Mouse (Mus musculus) ES-E14 (cell line): ENCODE measurements around the gene Ankrd49. TPM values are rescaled to one million over a fixed set of nuclear protein-coding genes. Genes with fewer than 3 reads are reported as not detected.

Experiments used
- DNase-seq: peaks from one replicate; pipeline ENCODE4 v3.0.0-alpha.2; 2013; ENCODE audit warnings: low read depth, low spot score
- H3K27ac ChIP-seq: 2 replicates; pipeline ENCODE4 v1.5.1; 2012; ENCODE audit warnings: low read depth, mild to moderate bottlenecking, low read length, moderate library complexity, mixed read lengths; ENCODE audit not compliant: poor library complexity, insufficient read depth, severe bottlenecking
- H3K36me3 ChIP-seq: 2 replicates; pipeline ENCODE4 v1.6.1; 2012; ENCODE audit warnings: mild to moderate bottlenecking, low read length, moderate library complexity, mixed read lengths; ENCODE audit not compliant: control insufficient read depth, poor library complexity, insufficient read depth, severe bottlenecking
- H3K4me1 ChIP-seq, 2 experiments: fragments of 150-350 bp in 1 of 2; sonication (generic) in 1 of 2; 2 replicates each; pipeline ENCODE4 v1.6.1; 2012; ENCODE audit warnings: low read length in 2 of 2, mild to moderate bottlenecking in 1 of 2, mixed read lengths in 1 of 2; ENCODE audit not compliant: control insufficient read depth in 2 of 2, insufficient read depth in 2 of 2, poor library complexity in 1 of 2
- H3K4me3 ChIP-seq, 2 experiments: fragments of 150-350 bp in 1 of 2; sonication (generic) in 1 of 2; 2 replicates each; pipeline ENCODE4 v1.5.1; 2012; ENCODE audit warnings: low read length in 2 of 2, low read depth in 1 of 2, mild to moderate bottlenecking in 1 of 2, mixed read lengths in 1 of 2; ENCODE audit not compliant: insufficient read depth in 1 of 2, poor library complexity in 1 of 2, severe bottlenecking in 1 of 2
- H3K9ac ChIP-seq: 2 replicates; pipeline ENCODE4 v1.6.1; 2012; ENCODE audit warnings: low read depth, mild to moderate bottlenecking, low read length, mixed read lengths; ENCODE audit not compliant: poor library complexity, insufficient read depth, severe bottlenecking
- H3K9me3 ChIP-seq: fragments of 150-350 bp; sonication (generic); 2 replicates; pipeline ENCODE4 v1.6.1; 2012; ENCODE audit warnings: low read depth, mild to moderate bottlenecking, low read length; ENCODE audit not compliant: control insufficient read depth, insufficient read depth
- CHD2 ChIP-seq: IDR thresholded peaks from 2 replicates; pipeline ENCODE4 v1.6.1; 2014; ENCODE audit warnings: mild to moderate bottlenecking, low read depth, low read length, inconsistent platforms
- HCFC1 ChIP-seq: IDR thresholded peaks from 2 replicates; pipeline ENCODE4 v1.6.1; 2012; ENCODE audit warnings: low read length, inconsistent platforms, borderline replicate concordance; ENCODE audit not compliant: insufficient read depth
- MAFK ChIP-seq: IDR thresholded peaks from 2 replicates; pipeline ENCODE4 v1.6.1; 2014; ENCODE audit warnings: mild to moderate bottlenecking, low read depth, low read length, inconsistent platforms; ENCODE audit not compliant: insufficient read depth
- ZC3H11A ChIP-seq: IDR thresholded peaks from 2 replicates; pipeline ENCODE4 v1.6.1; 2012; ENCODE audit warnings: low read depth, mild to moderate bottlenecking, inconsistent platforms, low read length, borderline replicate concordance
- ZNF384 ChIP-seq: IDR thresholded peaks from 2 replicates; pipeline ENCODE4 v1.6.1; 2012; ENCODE audit warnings: low read depth, low read length, inconsistent platforms
- in situ Hi-C, 2 experiments: fragments of 600-800 bp; cut with MboI; formaldehyde crosslinking; loops; one replicate each; pipeline ENCODE4 v1.15.1; 2025; ENCODE audit warnings: low sequenced_read_pairs in 2 of 2, inconsistent platforms in 1 of 2; ENCODE audit not compliant: unreplicated experiment in 2 of 2
- total RNA-seq: library from RNA; depleted of rRNA; stranded (reverse); fragments of 300-350 nt; gene quantifications from 2 replicates; pipeline ENCODE4 v1.2.3, GENCODE M21; 2012

The Ankrd49 gene
- total RNA-seq, 1 experiment, result 44.4 TPM

- no peak overlapping the region for H3K9ac ChIP-seq
- H3K4me3 ChIP-seq, result no peak overlapping the region
- in situ Hi-C loops, result no loop called here
- no peak for DNase-seq
- H3K27ac ChIP-seq, result no peak overlapping the region
- no peaks in the 10 kb centered on the region for H3K9me3 ChIP-seq
- H3K36me3 ChIP-seq, result no peaks in the 10 kb centered on the region
- H3K4me1 ChIP-seq, result peaks cover 0 to 7% of the 10 kb centered on the region in 2 experiments; a peak in 1 of 4 replicates
- TF ChIP-seq ZC3H11A, result no peak
- no peak for TF ChIP-seq CHD2
- TF ChIP-seq HCFC1, result no peak
- no peak for TF ChIP-seq ZNF384
- TF ChIP-seq MAFK, result no peak
Observed at GRCm38 (mm10) chr9:14753947-14754346, 30.7 kb downstream of the Ankrd49 start.

GRCm38 (mm10) chr9:14752001-14752522, 32.6 kb downstream of the Ankrd49 start, which contains the start of gene Fut4:
Gene Fut4 (minus strand): TSS chr9:14752393.
- TF ChIP-seq CHD2, result no peak
- no peak for TF ChIP-seq ZNF384
- TF ChIP-seq ZC3H11A, result no peak
- TF ChIP-seq HCFC1, result no peak
- no peak for TF ChIP-seq MAFK
- H3K9ac ChIP-seq, result peak within 1 kb of the TSS; percentile 4; the same call in 1 of the 2 replicates
- H3K4me3 ChIP-seq, result peak within 1 kb of the TSS; percentile 52 to 67
- in situ Hi-C loops, result no loop called here
- H3K4me1 ChIP-seq, result peaks cover 0 to 7% of the 10 kb centered on the region in 2 experiments; a peak in 1 of 4 replicates
- no peak within 1 kb of the TSS for H3K27ac ChIP-seq
- DNase-seq, result no peak
- no peaks in the 10 kb centered on the region for H3K9me3 ChIP-seq
- H3K36me3 ChIP-seq, result no peaks in the 10 kb centered on the region

- no peaks in the 10 kb centered on the region for H3K36me3 ChIP-seq
- H3K9me3 ChIP-seq, result no peaks in the 10 kb centered on the region
- in situ Hi-C loops, result no loop called here
Observed at GRCm38 (mm10) chr9:14751503-14752000, 33.1 kb downstream of the Ankrd49 start.

GRCm38 (mm10) chr9:14750901-14751502, 33.7 kb downstream of the Ankrd49 start:
- Histone ChIP-seq H3K27ac (no peak overlapping the region), H3K4me3 (peak overlapping the region; percentile 52 to 67; a peak in 3 of 4 replicates), H3K4me1 (peaks cover 0 to 7% of the 10 kb centered on the region in 2 experiments; a peak in 1 of 4 replicates), H3K9ac (peak overlapping the region; percentile 4; the same call in 1 of the 2 replicates), H3K9me3 (no peaks in the 10 kb centered on the region), H3K36me3 (no peaks in the 10 kb centered on the region)
- DNase-seq, result no peak
- in situ Hi-C loops, result no loop called here
- TF ChIP-seq HCFC1, result no peak

More at GRCm38 (mm10) chr9:14751503-14752000, 33.1 kb downstream of the Ankrd49 start:
- H3K27ac ChIP-seq, result no peak overlapping the region
- peaks cover 0 to 7% of the 10 kb centered on the region in 2 experiments; a peak in 1 of 4 replicates for H3K4me1 ChIP-seq
- peak overlapping the region; percentile 4; the same call in 1 of the 2 replicates for H3K9ac ChIP-seq
- TF ChIP-seq CHD2, result no peak
- TF ChIP-seq ZC3H11A, result no peak
- no peak for TF ChIP-seq MAFK
- TF ChIP-seq ZNF384, result no peak
- TF ChIP-seq HCFC1, result no peak
- H3K4me3 ChIP-seq, result peak overlapping the region; percentile 52 to 67
- DNase-seq, result no peak
